Mouse (Mus musculus) bone marrow, adult 2 months (tissue): ENCODE data around the gene Gm11444.

ENCODE experiments used
- CTCF ChIP-seq: fragments of 200-500 bp; IDR thresholded peaks from 2 replicates; pipeline ENCODE4 v1.5.1; 2011; ENCODE audit warnings: low read length, control low read depth; ENCODE audit not compliant: control insufficient read depth, insufficient read depth
- POLR2A ChIP-seq: fragments of 200-500 bp; IDR thresholded peaks from 2 replicates; pipeline ENCODE4 v1.6.1; 2011; ENCODE audit warnings: low read depth, mild to moderate bottlenecking, control low read depth, low read length, borderline replicate concordance; ENCODE audit not compliant: control insufficient read depth

- TF ChIP-seq POLR2A (no peak), CTCF (no peak)
Measured at GRCm38 (mm10) chr11:85804048-85804447, 46.1 kb downstream of the Gm11444 start.
